Mouse (Mus musculus): ENCODE results near the gene Cry2. TPM values are rescaled to one million over a fixed set of nuclear protein-coding genes. Genes with fewer than 3 reads are reported as not detected.

Cry2 gene
- polyA plus RNA-seq (2012) = 14.1 and 21.0 TPM in 2 replicates

DNA sequence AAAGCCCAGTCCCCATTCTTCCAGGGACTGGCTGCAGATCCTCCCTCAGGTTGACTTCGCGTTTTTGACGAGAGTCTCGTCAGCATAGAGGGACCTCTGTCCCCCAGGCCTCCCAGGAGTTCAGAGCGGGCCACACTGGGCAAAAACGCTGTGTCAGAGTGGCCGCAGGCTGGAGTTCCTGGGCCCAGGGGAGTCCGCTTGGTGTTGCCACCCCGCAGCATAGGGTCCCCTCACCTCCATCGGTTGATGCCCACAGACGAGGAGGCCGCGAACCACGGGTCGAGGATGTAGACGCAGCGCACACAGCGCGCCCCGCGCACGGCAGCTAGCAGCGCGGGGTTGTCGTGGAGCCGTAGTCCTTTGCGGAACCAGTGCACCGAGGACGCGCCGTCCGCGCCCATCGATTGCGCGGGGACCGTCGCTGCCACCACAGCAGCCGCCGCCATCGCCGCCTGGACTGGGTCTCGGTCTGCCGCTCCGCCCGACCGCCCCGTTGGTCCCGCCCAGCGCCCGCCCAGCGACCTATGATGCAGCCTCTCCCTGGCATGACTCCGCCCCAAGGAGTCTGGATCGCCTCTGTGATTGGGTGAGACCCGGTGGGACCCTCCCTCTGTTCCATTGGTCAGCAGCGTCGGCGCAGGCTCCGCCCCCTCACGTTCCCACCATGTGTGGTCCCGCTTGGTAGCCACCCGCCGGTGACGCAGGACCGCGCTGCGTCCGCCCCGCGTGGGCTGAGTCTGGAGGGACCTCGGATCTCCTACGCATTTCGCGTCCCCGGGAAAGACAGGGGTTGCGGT is at the start of gene Cry2:
Gene Cry2 (minus strand): TSS at position 466 of the 797 bp plus-strand sequence.

GRCm38 (mm10) chr2:92459921-92460707 is 26.3 kb upstream of the Cry2 start, which contains the start of gene Slc35c1:
Gene Slc35c1, minus strand, starts transcription at chr2:92460538.

DNA sequence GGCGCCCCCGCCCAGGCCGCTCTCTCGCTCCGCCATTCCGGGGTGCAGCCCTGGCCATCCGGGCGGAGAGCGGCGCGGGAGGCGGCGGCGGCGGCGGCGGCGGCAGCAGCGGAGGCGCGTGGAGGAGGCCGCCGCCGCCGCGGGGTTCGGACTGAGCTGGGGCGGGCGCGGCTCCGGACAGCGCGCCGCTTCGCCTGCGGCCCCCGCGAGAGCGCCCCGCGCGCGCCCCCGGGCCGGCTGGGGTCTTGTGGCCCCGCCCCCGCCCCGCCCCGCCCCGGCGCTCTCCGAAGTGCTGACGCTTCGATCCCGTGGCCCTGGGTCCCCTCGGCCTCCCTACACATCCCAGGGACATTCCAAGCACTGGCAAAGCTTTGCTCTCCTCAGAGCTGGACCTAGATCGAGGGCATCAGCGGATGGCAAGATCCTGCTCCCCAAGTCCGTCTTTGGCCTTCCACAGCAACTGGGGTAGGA is 32.7 kb downstream of the Cry2 start, which contains the start of gene Mapk8ip1:
Gene Mapk8ip1 (minus strand): TSS at position 173 of the 471 bp plus-strand sequence.

GRCm38 (mm10) chr2:92381901-92382588 is 51.8 kb downstream of the Cry2 start, which contains the start of gene 1700029I15Rik:
Gene 1700029I15Rik, plus strand, starts transcription at chr2:92382538.

GRCm38 (mm10) chr2:92374514-92374913 is 59.3 kb downstream of the Cry2 start, which contains the start of the genes Pex16 and Large2:
Gene Pex16, plus strand, starts transcription at chr2:92374676.
Gene Large2, minus strand, starts transcription at chr2:92374869.

Other genes starting within 250 kb of the Cry2 start
- 26.6 and 28.5 TPM in 2 replicates for gene Pex16, start 59.4 kb downstream of the Cry2 start, polyA plus RNA-seq (2012)
- 1.2 and 3.3 TPM in 2 replicates for gene Large2, start 59.2 kb downstream of the Cry2 start, polyA plus RNA-seq (2012)
- gene 1700029I15Rik, start 51.5 kb downstream of the Cry2 start, polyA plus RNA-seq (2012) = 3.7 and 6.0 TPM in 2 replicates
- 0.20 and 0.93 TPM in 2 replicates for gene Mapk8ip1, start 32.8 kb downstream of the Cry2 start, polyA plus RNA-seq (2012)
- 40.9 and 53.0 TPM in 2 replicates for gene Slc35c1, start 26.5 kb upstream of the Cry2 start, polyA plus RNA-seq (2012)
- gene Chst1, start 165.7 kb upstream of the Cry2 start, polyA plus RNA-seq (2012) = 0.89 and 1.1 TPM in 2 replicates

Data from megakaryocyte-erythroid progenitor cell, adult 5 weeks (primary cell).